Mouse (Mus musculus) kidney, adult 2 months (tissue): ENCODE results near the gene Slc35e3. TPM values are rescaled to one million over a fixed set of nuclear protein-coding genes. Genes with fewer than 3 reads are reported as not detected.

Experiments
- DNase-seq: peaks from one replicate; pipeline ENCODE4 v3.0.0; 2021
- H3K27ac ChIP-seq: fragments of 200-500 bp; 2 replicates; pipeline ENCODE4 v1.5.1; 2012; ENCODE audit warnings: low read depth, low read length, control low read depth, inconsistent platforms; ENCODE audit not compliant: insufficient read depth
- H3K27me3 ChIP-seq: fragments of 200-500 bp; replicated peaks from 2 replicates; pipeline ENCODE4 v1.6.1; 2012; ENCODE audit warnings: mild to moderate bottlenecking, moderate library complexity, low read length, inconsistent platforms; ENCODE audit not compliant: control insufficient read depth, insufficient read depth
- H3K36me3 ChIP-seq: fragments of 200-500 bp; 2 replicates; pipeline ENCODE4 v1.6.1; 2012; ENCODE audit warnings: mild to moderate bottlenecking, moderate library complexity, low read length, inconsistent platforms; ENCODE audit not compliant: control insufficient read depth, insufficient read depth
- H3K4me1 ChIP-seq: fragments of 200-500 bp; 2 replicates; pipeline ENCODE4 v1.6.1; 2011; ENCODE audit warnings: low read length; ENCODE audit not compliant: control insufficient read depth, insufficient read depth
- H3K4me3 ChIP-seq: fragments of 200-500 bp; 2 replicates; pipeline ENCODE4 v1.5.1; 2011; ENCODE audit warnings: mild to moderate bottlenecking, low read depth, low read length, control low read depth; ENCODE audit not compliant: insufficient read depth
- CTCF ChIP-seq: fragments of 200-500 bp; conservative IDR thresholded peaks from 2 replicates; pipeline ENCODE4 v1.5.1; 2011; ENCODE audit warnings: low read depth, mild to moderate bottlenecking, control low read depth, low read length, moderate library complexity, mixed read lengths; ENCODE audit not compliant: insufficient read depth, insufficient read length
- POLR2A ChIP-seq: fragments of 200-500 bp; IDR thresholded peaks from one replicate; pipeline ENCODE4 v1.6.1; 2011; ENCODE audit warnings: low read depth, low read length, control low read depth
- WGBS: fragments of 180-500 bp; shearing (Covaris S2); methylation state at CpG from one replicate; pipeline ENCODE4 v1.1.7; 2018; 5-methylcytosine and 5-hydroxymethylcytosine counted together
- polyA plus RNA-seq: library from polyadenylated mRNA; depleted of rRNA; stranded (reverse); fragments of >200 nt; gene quantifications from 2 replicates; pipeline ENCODE4 v1.2.3, GENCODE M21; 2012

Gene Slc35e3
- polyA plus RNA-seq, 1 experiment = 37.1 TPM

DNA sequence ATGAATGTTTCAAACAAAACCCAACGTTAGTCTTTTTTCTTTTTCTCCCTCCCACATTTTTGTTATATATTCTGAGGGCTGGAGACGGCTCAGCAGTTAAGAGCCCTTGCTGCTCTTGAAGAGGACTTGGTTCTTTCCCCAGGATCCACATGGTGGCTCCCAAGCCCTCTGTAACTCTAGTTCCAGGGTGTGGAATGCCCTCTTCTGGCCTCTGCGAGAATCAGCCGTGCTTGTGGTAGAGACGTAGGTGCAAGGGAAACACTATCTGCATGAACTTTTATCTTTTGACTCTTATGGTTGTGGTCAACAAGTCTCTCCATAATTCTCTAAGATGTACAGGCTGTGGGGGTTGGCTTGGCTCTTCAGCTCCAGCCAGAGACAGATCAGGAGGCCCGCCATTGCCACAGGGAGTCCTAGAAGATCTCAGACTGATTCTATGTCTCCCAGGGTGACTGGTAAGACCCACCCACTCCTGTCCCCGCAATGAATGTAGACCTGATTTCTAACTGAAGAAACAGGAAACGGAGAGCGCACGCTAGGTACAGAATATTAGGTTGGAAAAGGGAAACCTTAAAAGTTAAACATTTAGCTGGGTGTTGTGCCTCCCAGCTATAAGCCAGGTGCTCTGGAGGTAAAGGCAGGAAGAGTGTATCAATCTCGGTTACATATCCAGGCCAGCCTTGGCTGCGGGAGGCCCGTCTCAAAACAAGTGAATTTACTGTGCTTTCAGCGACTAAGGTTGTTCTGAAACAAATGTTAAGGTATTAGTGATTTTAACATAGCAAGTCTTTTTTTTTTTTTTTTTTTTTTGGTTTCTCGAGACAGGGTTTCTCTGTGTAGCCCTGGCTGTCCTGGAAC, 14.7 kb downstream of the Slc35e3 start:
- 29% methylated on average over 15 of the region's 15 CpGs for WGBS
- Histone ChIP-seq H3K27me3 (no peaks in the 10 kb centered on the region), H3K27ac (peak overlapping the region; percentile 44; the same call in 1 of the 2 replicates), H3K36me3 (no peaks in the 10 kb centered on the region), H3K4me1 (peaks cover 5% of the 10 kb centered on the region; the same call in 1 of the 2 replicates), H3K4me3 (no peak overlapping the region)
- DNase-seq = peak; percentile 88
- TF ChIP-seq CTCF = peak; percentile 95
- TF ChIP-seq POLR2A = no peak

- no peak for TF ChIP-seq CTCF
- no peak for TF ChIP-seq POLR2A
- Histone ChIP-seq H3K4me1 (peaks cover 5% of the 10 kb centered on the region; the same call in 1 of the 2 replicates), H3K27ac (no peak overlapping the region), H3K36me3 (no peaks in the 10 kb centered on the region), H3K4me3 (no peak overlapping the region), H3K27me3 (no peaks in the 10 kb centered on the region)
- no peak for DNase-seq
- WGBS = 91% methylated on average over 12 of the region's 12 CpGs
Observed at GRCm38 (mm10) chr10:117730637-117731203, 15.4 kb downstream of the Slc35e3 start.

DNA sequence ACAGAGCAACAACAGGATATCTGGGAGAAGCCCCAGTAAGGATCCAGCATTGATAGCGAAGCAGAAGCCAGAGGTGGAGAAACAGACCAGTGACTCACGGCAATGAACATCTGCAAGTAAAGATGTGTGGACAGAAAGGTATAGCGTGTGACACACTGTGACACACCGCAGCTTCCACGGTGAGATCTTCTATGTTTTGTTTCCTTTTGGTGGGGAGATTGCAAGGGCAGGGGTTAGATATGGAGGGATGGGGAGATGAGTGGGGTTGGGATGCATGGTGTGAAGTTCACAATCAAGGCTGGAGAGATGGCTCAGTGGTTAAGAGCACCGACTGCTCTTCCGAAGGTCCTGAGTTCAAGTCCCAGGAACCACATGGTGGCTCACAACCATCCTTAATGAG, 16.0 kb downstream of the Slc35e3 start:
- Histone ChIP-seq H3K4me3 (no peak overlapping the region), H3K4me1 (peaks cover 5% of the 10 kb centered on the region; the same call in 1 of the 2 replicates), H3K36me3 (no peaks in the 10 kb centered on the region), H3K27ac (no peak overlapping the region), H3K27me3 (no peaks in the 10 kb centered on the region)
- 92% methylated on average over 7 of the region's 7 CpGs for WGBS
- no peak for DNase-seq
- TF ChIP-seq POLR2A (no peak), CTCF (no peak)

GRCm38 (mm10) chr10:117729139-117729814, 16.9 kb downstream of the Slc35e3 start:
- DNase-seq = no peak
- no peak overlapping the region for H3K4me3 ChIP-seq
- H3K4me1 ChIP-seq = peaks cover 5% of the 10 kb centered on the region; the same call in 1 of the 2 replicates
- 67% methylated on average over 11 of the region's 11 CpGs for WGBS
- no peaks in the 10 kb centered on the region for H3K27me3 ChIP-seq
- H3K36me3 ChIP-seq = no peaks in the 10 kb centered on the region
- TF ChIP-seq CTCF = no peak
- TF ChIP-seq POLR2A = no peak
- no peak overlapping the region for H3K27ac ChIP-seq

GRCm38 (mm10) chr10:117728574-117728973, 17.6 kb downstream of the Slc35e3 start:
- H3K27me3 ChIP-seq = no peaks in the 10 kb centered on the region
- H3K4me3 ChIP-seq = no peak overlapping the region
- WGBS = 83% methylated on average over 5 of the region's 5 CpGs
- peaks cover 5% of the 10 kb centered on the region; the same call in 1 of the 2 replicates for H3K4me1 ChIP-seq
- no peaks in the 10 kb centered on the region for H3K36me3 ChIP-seq
- H3K27ac ChIP-seq = no peak overlapping the region
- TF ChIP-seq CTCF (no peak), POLR2A (no peak)
- DNase-seq = no peak

- Histone ChIP-seq H3K36me3 (no peaks in the 10 kb centered on the region), H3K27ac (no peak overlapping the region), H3K27me3 (no peaks in the 10 kb centered on the region), H3K4me1 (peaks cover 5% of the 10 kb centered on the region; the same call in 1 of the 2 replicates), H3K4me3 (no peak overlapping the region)
- no peak for TF ChIP-seq POLR2A
- TF ChIP-seq CTCF = no peak
- WGBS = 83% methylated on average over 9 of the region's 9 CpGs
- DNase-seq = no peak
Observed at GRCm38 (mm10) chr10:117727518-117728110, 18.6 kb downstream of the Slc35e3 start.
